Comparison of ENCODE assay signal across 26 mouse cellular contexts in genomic region chr14:74113556-74113955, GRCm38 (mm10).
DNase-seq lines count a peak whose midpoint lies in the region; ATAC-seq and TF ChIP-seq lines count a peak whose summit lies in the region.
"Had no signal": no experiment of that assay in that cellular context is flagged by ENCODE, and none has a peak within 500 bp of the region (broad histone marks: within the 10 kb centered on the region; RNA-seq: fewer than 3 reads in every experiment).

No protein-coding gene starts in this region.

- no peak for TF ChIP-seq EP300 in heart, adult 2 months (IDR thresholded peaks at IDR 0.05; ENCODE audit: insufficient read depth, low read depth, low read length)

- H3K4me2 ChIP-seq in forebrain, embryonic 13.5 days, result no peak overlapping the region
- H3K4me2 ChIP-seq in forebrain, embryonic 12.5 days, result no peak overlapping the region
- H3K4me2 ChIP-seq in heart, embryonic 13.5 days, result peak overlapping the region; percentile 37; the same call in 1 of the 2 replicates
- H3K4me2 ChIP-seq: embryonic facial prominence, embryonic 12.5 days; intestine, embryonic 15.5 days; limb, embryonic 15.5 days; liver, embryonic 15.5 days; lung, embryonic 15.5 days; midbrain, embryonic 13.5 days; neural tube, embryonic 12.5 days had no signal

- H3K27me3 ChIP-seq in forebrain, embryonic 13.5 days, result no peaks in the 10 kb centered on the region
- H3K27me3 ChIP-seq in forebrain, embryonic 12.5 days, result no peaks in the 10 kb centered on the region
- no peaks in the 10 kb centered on the region for H3K27me3 ChIP-seq in heart, embryonic 13.5 days (replicated peaks)
- no peaks in the 10 kb centered on the region for H3K27me3 ChIP-seq in heart, adult 2 months (ENCODE audit: control insufficient read depth, insufficient read depth, low read length)
- H3K27me3 ChIP-seq: embryonic facial prominence, embryonic 12.5 days; intestine, embryonic 15.5 days; limb, embryonic 15.5 days; liver, embryonic 15.5 days; lung, embryonic 15.5 days; megakaryocyte, embryonic 14.5 days; midbrain, embryonic 13.5 days; neural tube, embryonic 12.5 days had no signal

- H3K9ac ChIP-seq in forebrain, embryonic 13.5 days, result no peak overlapping the region
- H3K9ac ChIP-seq in forebrain, embryonic 12.5 days, result no peak overlapping the region
- H3K9ac ChIP-seq in heart, embryonic 13.5 days, result no peak overlapping the region
- no peak overlapping the region for H3K9ac ChIP-seq in heart, adult 2 months (ENCODE audit: low read depth, low read length)
- H3K9ac ChIP-seq: embryonic facial prominence, embryonic 12.5 days; intestine, embryonic 15.5 days; limb, embryonic 15.5 days; liver, embryonic 15.5 days; lung, embryonic 15.5 days; midbrain, embryonic 13.5 days; neural tube, embryonic 12.5 days had no signal

- H3K79me2 ChIP-seq in heart, adult 2 months (replicated peaks; ENCODE audit: control insufficient read depth, insufficient read depth, low read length), result no peaks in the 10 kb centered on the region

- TF ChIP-seq POLR2A in heart, adult 2 months (IDR thresholded peaks at IDR 0.05; ENCODE audit: insufficient read depth, low read depth, low read length), result no peak

- no peak for DNase-seq in heart, adult 2 months
- DNase-seq in left cerebral cortex, adult 2 months (ENCODE audit: extremely low spot score in 1 of 2, low spot score in 2 of 2), result peak; percentile 9 to 12
- DNase-seq in left cerebral cortex, postnatal 36 days (ENCODE audit: low spot score in 2 of 2), result no peak
- peak; percentile 19 for DNase-seq in right cerebral cortex, postnatal 25 days
- DNase-seq in right cerebral cortex, postnatal 10 days (ENCODE audit: low spot score in 2 of 2), result no peak
- DNase-seq: adrenal gland, adult 8-10 months; cerebellum, adult 2 months; cerebellum, postnatal 25 days; gastrocnemius, adult 2 months; kidney, adult 8-10 months; kidney, postnatal 10 days; lung, postnatal 36 days; thymus, postnatal 14 days had no signal

- no peaks in the 10 kb centered on the region for H3K9me3 ChIP-seq in forebrain, embryonic 13.5 days (replicated peaks)
- no peaks in the 10 kb centered on the region for H3K9me3 ChIP-seq in forebrain, embryonic 12.5 days
- H3K9me3 ChIP-seq in heart, embryonic 13.5 days, result no peaks in the 10 kb centered on the region
- H3K9me3 ChIP-seq: embryonic facial prominence, embryonic 12.5 days; hindbrain, embryonic 10.5 days; intestine, embryonic 15.5 days; limb, embryonic 15.5 days; liver, embryonic 15.5 days; lung, embryonic 15.5 days; midbrain, embryonic 13.5 days; neural tube, embryonic 12.5 days had no signal

- intact Hi-C loops in heart, adult 2 months (cut with DNase I), result no loop called here
- intact Hi-C loops in left cerebral cortex, adult 2 months (cut with DNase I), result loop anchor here (1.0 to 10.0 kb wide), 7 partner anchors 91 to 491 kb away; no protein-coding TSS in a partner anchor
- intact Hi-C loops in left cerebral cortex, postnatal 36 days (cut with DNase I), result loop anchor here (10.0 kb wide), 2 partner anchors 91 to 409 kb away; no protein-coding TSS in a partner anchor

- ATAC-seq in forebrain, embryonic 13.5 days, result 0 out of 2 replicates have a peak, but pooled peaks have one; percentile 31
- ATAC-seq in forebrain, embryonic 12.5 days (ENCODE audit: low FRiP score), result no peak
- ATAC-seq in heart, embryonic 13.5 days (ENCODE audit: extremely low read depth, insufficient number of reproducible peaks, low FRiP score, low TSS enrichment), result no peak
- ATAC-seq: activated CD4-positive, CD25-positive, alpha-beta regulatory T cell, adult 4 months; intestine, embryonic 15.5 days had no signal

- H3K27ac ChIP-seq in forebrain, embryonic 13.5 days, result no peak overlapping the region
- no peak overlapping the region for H3K27ac ChIP-seq in forebrain, embryonic 12.5 days
- H3K27ac ChIP-seq in heart, embryonic 13.5 days (replicated peaks), result no peak overlapping the region
- no peak overlapping the region for H3K27ac ChIP-seq in heart, adult 2 months
- peak overlapping the region; percentile 50; the same call in 1 of the 2 replicates for H3K27ac ChIP-seq in left cerebral cortex, adult 2 months
- H3K27ac ChIP-seq: embryonic facial prominence, embryonic 12.5 days; gastrocnemius, adult 2 months; hindbrain, embryonic 10.5 days; intestine, embryonic 15.5 days; limb, embryonic 15.5 days; liver, embryonic 15.5 days; lung, embryonic 15.5 days; midbrain, embryonic 13.5 days; neural tube, embryonic 12.5 days had no signal

- no peaks in the 10 kb centered on the region for H3K36me3 ChIP-seq in forebrain, embryonic 13.5 days (ENCODE audit: poor library complexity, severe bottlenecking)
- H3K36me3 ChIP-seq in forebrain, embryonic 12.5 days (replicated peaks), result no peaks in the 10 kb centered on the region
- H3K36me3 ChIP-seq in heart, embryonic 13.5 days, result no peaks in the 10 kb centered on the region
- H3K36me3 ChIP-seq in heart, adult 2 months (ENCODE audit: control insufficient read depth, insufficient read depth, low read length), result no peaks in the 10 kb centered on the region
- H3K36me3 ChIP-seq: embryonic facial prominence, embryonic 12.5 days; hindbrain, embryonic 10.5 days; intestine, embryonic 15.5 days; limb, embryonic 15.5 days; liver, embryonic 15.5 days; lung, embryonic 15.5 days; midbrain, embryonic 13.5 days; neural tube, embryonic 12.5 days had no signal

- WGBS in forebrain, embryonic 13.5 days, result 71% methylated on average over 3 of the region's 3 CpGs
- WGBS in forebrain, embryonic 12.5 days, result 75% methylated on average over 3 of the region's 3 CpGs
- 53% methylated on average over 3 of the region's 3 CpGs for WGBS in heart, embryonic 13.5 days
- WGBS in heart, adult 2 months, result 63% methylated on average over 3 of the region's 3 CpGs

- TF ChIP-seq CTCF in heart, adult 2 months (IDR thresholded peaks at IDR 0.05), result no peak
- TF ChIP-seq CTCF in left cerebral cortex, adult 2 months (IDR thresholded peaks at IDR 0.05), result no peak

- H3K4me3 ChIP-seq in forebrain, embryonic 13.5 days, result no peak overlapping the region
- no peak overlapping the region for H3K4me3 ChIP-seq in forebrain, embryonic 12.5 days (replicated peaks)
- H3K4me3 ChIP-seq in heart, embryonic 13.5 days, result no peak overlapping the region
- no peak overlapping the region for H3K4me3 ChIP-seq in heart, adult 2 months
- H3K4me3 ChIP-seq in left cerebral cortex, adult 2 months, result no peak overlapping the region
- H3K4me3 ChIP-seq: embryonic facial prominence, embryonic 12.5 days; gastrocnemius, adult 2 months; hindbrain, embryonic 10.5 days; intestine, embryonic 15.5 days; limb, embryonic 15.5 days; liver, embryonic 15.5 days; lung, embryonic 15.5 days; megakaryocyte, embryonic 14.5 days; midbrain, embryonic 13.5 days; neural tube, embryonic 12.5 days had no signal

- peaks cover 7% of the 10 kb centered on the region; the same call in 1 of the 2 replicates for H3K4me1 ChIP-seq in forebrain, embryonic 13.5 days
- peaks cover 6% of the 10 kb centered on the region; the same call in 1 of the 2 replicates for H3K4me1 ChIP-seq in forebrain, embryonic 12.5 days
- H3K4me1 ChIP-seq in heart, embryonic 13.5 days, result no peaks in the 10 kb centered on the region
- no peaks in the 10 kb centered on the region for H3K4me1 ChIP-seq in heart, adult 2 months (ENCODE audit: control insufficient read depth, insufficient read depth, low read length)
- H3K4me1 ChIP-seq: embryonic facial prominence, embryonic 12.5 days; hindbrain, embryonic 10.5 days; intestine, embryonic 15.5 days; limb, embryonic 15.5 days; liver, embryonic 15.5 days; lung, embryonic 15.5 days; megakaryocyte, embryonic 14.5 days; midbrain, embryonic 13.5 days had no signal

Comparison
In these comparisons a context has a peak if more than half of its experiments do, and no peak if none do; other contexts are left out.
1. DNase-seq: peak in left cerebral cortex, adult 2 months (2 of 2) and right cerebral cortex, postnatal 25 days (single experiment); none in heart, adult 2 months (0 of 2), left cerebral cortex, postnatal 36 days (0 of 2) and right cerebral cortex, postnatal 10 days (0 of 2).